Mouse (Mus musculus) heart, embryonic 15.5 days (tissue): ENCODE measurements at regions not wholly inside any gene's neighbourhood (a gene's known extent, or its start where the extent isn't known, plus 50 kb on each side); places are given as distances from the start of the nearest gene placed in this dataset.

Experiments
- ATAC-seq: fragments of 200-750 bp; cut with Nextera tagmentation; replicated peaks from 2 replicates; pipeline ENCODE4 v1.8.0; 2017; ENCODE audit warnings: low read depth, moderate TSS enrichment; ENCODE audit not compliant: insufficient number of reproducible peaks, insufficient read depth, low FRiP score
- H3K27ac ChIP-seq: fragments of 300-500 bp; sonication (generic); 2 replicates; pipeline ENCODE4 v1.5.1; 2015; ENCODE audit warnings: mild to moderate bottlenecking, inconsistent platforms
- H3K27me3 ChIP-seq: fragments of 300-500 bp; sonication (generic); 2 replicates; pipeline ENCODE4 v1.6.1; 2015; ENCODE audit warnings: inconsistent platforms
- H3K36me3 ChIP-seq: fragments of 300-500 bp; sonication (generic); 2 replicates; pipeline ENCODE4 v1.6.1; 2015; ENCODE audit warnings: mild to moderate bottlenecking, inconsistent platforms
- H3K4me1 ChIP-seq: fragments of 300-500 bp; sonication (generic); replicated peaks from 2 replicates; pipeline ENCODE4 v1.6.1; 2015; ENCODE audit warnings: inconsistent platforms
- H3K4me2 ChIP-seq: fragments of 300-500 bp; sonication (generic); 2 replicates; pipeline ENCODE4 v1.6.1; 2015; ENCODE audit warnings: inconsistent platforms, mild to moderate bottlenecking, moderate library complexity
- H3K4me3 ChIP-seq: fragments of 300-500 bp; sonication (generic); 2 replicates; pipeline ENCODE4 v1.5.1; 2015; ENCODE audit warnings: mild to moderate bottlenecking, inconsistent platforms
- H3K9ac ChIP-seq: fragments of 300-500 bp; sonication (generic); 2 replicates; pipeline ENCODE4 v1.6.1; 2015; ENCODE audit warnings: mild to moderate bottlenecking, inconsistent platforms
- H3K9me3 ChIP-seq: fragments of 300-500 bp; sonication (generic); replicated peaks from 2 replicates; pipeline ENCODE4 v1.6.1; 2016; ENCODE audit warnings: inconsistent platforms
- WGBS: fragments of 180-500 bp; shearing (Covaris S2); methylation state at CpG from one replicate; pipeline ENCODE4 v1.1.7; 2015; ENCODE audit warnings: mixed read lengths; 5-methylcytosine and 5-hydroxymethylcytosine counted together

DNA sequence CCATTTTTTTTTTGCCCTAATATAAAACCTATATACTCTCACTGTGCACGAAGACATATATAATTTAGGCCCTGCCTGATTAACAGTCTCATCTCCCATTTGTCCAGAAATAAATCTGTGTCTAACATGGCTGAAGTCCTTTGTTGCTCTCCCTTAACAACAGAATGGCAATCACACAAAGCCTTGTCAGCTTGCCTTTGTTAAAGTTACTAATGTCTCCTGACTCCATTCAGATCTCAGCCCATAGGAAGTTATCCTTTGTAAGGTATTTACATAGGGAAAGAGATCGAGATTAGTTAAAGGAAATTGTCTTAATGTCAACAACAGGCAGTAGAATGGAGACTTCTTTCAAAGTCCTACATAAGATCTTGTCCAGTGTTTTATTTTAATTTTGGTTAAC, 809.2 kb downstream of the Robo1 start:
- Histone ChIP-seq H3K4me1 (no peaks in the 10 kb centered on the region), H3K27me3 (no peaks in the 10 kb centered on the region), H3K9ac (no peak overlapping the region), H3K27ac (no peak overlapping the region), H3K4me3 (no peak overlapping the region), H3K4me2 (no peak overlapping the region), H3K9me3 (no peaks in the 10 kb centered on the region), H3K36me3 (no peaks in the 10 kb centered on the region)
- WGBS: 60% methylated on average over 2 of the region's 2 CpGs
- ATAC-seq: no peak

DNA sequence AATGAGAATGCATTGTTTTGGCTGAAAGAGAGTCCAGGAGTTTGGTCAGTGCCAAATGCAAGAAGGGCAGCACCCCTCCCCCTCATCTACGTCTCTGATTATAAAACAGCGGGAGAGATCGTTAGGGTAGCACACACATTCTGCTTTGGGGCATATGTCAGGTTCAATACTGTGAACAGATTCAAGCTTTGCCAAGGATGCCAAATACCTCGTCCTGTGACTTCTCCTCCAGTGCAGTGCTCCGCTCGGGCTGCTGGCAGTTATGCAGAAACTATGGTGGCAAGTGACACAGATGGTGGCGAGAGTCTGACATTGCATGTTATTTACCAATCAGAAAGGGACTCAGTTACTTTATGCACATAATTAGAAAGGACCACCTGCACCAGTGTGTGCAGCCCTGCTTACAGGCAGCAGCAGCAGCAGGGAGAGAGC, 799.9 kb downstream of the Robo1 start:
- H3K4me2 ChIP-seq: no peak overlapping the region
- H3K9me3 ChIP-seq: no peaks in the 10 kb centered on the region
- H3K4me3 ChIP-seq: no peak overlapping the region
- ATAC-seq: no peak
- no peaks in the 10 kb centered on the region for H3K4me1 ChIP-seq
- WGBS: 83% methylated on average over 7 of the region's 7 CpGs
- H3K9ac ChIP-seq: no peak overlapping the region
- no peak overlapping the region for H3K27ac ChIP-seq
- no peaks in the 10 kb centered on the region for H3K27me3 ChIP-seq
- no peaks in the 10 kb centered on the region for H3K36me3 ChIP-seq

DNA sequence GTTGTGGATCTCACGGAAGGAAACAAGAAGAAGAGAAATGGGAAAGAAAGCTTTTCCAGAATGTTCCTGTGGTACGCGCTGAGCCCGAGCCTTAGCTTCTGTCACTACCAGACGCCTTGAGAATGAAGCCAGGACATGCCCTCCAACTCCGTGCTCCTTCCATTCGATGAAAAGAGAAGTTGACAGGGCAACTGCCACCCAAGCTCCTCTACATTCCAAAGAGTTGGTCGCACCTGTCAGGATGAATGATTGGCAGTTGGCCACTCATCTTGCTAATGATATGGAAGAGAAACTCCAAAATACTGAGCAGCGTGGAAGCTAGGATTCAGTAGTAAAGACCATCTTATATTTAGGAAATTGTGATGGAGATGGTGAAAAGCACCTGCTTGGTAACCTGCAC, 799.5 kb downstream of the Robo1 start:
- Histone ChIP-seq H3K27me3 (no peaks in the 10 kb centered on the region), H3K9ac (no peak overlapping the region), H3K27ac (no peak overlapping the region), H3K4me1 (no peaks in the 10 kb centered on the region), H3K36me3 (no peaks in the 10 kb centered on the region), H3K4me3 (no peak overlapping the region), H3K9me3 (no peaks in the 10 kb centered on the region), H3K4me2 (no peak overlapping the region)
- WGBS: 82% methylated on average over 9 of the region's 9 CpGs
- no peak for ATAC-seq

DNA sequence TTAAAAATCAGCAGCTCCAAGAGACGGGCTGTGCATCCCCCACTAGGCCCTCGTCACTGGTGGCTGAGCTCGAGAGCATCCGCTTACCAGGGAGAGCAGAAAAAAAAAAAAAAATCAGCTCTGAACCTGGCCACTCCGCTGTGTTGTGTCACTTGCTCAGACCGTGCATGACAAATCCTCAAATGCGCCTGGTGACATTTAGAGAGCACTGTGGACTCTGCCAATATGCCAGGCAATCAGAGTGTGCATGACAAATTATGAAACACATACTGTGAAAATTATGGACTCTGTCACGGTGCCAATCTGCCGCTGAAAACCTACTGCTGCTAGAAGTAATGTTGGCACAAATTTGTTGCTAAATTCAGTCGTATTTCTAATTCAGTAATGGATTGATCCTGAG, 797.4 kb downstream of the Robo1 start:
- no peak overlapping the region for H3K4me2 ChIP-seq
- no peak for ATAC-seq
- H3K36me3 ChIP-seq: no peaks in the 10 kb centered on the region
- no peaks in the 10 kb centered on the region for H3K4me1 ChIP-seq
- no peak overlapping the region for H3K27ac ChIP-seq
- no peaks in the 10 kb centered on the region for H3K27me3 ChIP-seq
- no peak overlapping the region for H3K9ac ChIP-seq
- no peak overlapping the region for H3K4me3 ChIP-seq
- no peaks in the 10 kb centered on the region for H3K9me3 ChIP-seq
- 48% methylated on average over 10 of the region's 10 CpGs for whole genome bisulfite sequencing

DNA sequence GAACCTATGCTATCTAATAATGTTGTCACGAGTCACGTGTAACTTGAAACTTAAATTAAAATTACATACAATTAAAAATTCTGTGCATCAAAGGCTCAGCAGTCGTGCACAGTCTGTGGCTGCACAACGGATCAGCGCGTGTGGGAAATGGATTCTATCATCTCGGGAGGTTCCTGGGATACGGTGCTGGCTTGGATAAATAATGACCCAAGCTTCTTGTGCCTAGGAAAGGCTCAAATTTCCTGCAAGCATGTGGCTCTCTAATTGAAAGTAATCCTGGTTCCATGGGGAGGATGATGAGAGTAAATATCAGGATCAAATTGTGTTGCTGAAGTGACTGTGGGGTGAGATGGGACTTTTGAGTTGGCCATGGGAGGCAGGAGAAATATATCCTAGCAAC, 792.2 kb downstream of the Robo1 start:
- no peak overlapping the region for H3K9ac ChIP-seq
- H3K27me3 ChIP-seq: no peaks in the 10 kb centered on the region
- no peaks in the 10 kb centered on the region for H3K4me1 ChIP-seq
- no peaks in the 10 kb centered on the region for H3K36me3 ChIP-seq
- no peak overlapping the region for H3K27ac ChIP-seq
- no peak overlapping the region for H3K4me2 ChIP-seq
- 74% methylated on average over 8 of the region's 8 CpGs for WGBS
- no peak overlapping the region for H3K4me3 ChIP-seq
- no peaks in the 10 kb centered on the region for H3K9me3 ChIP-seq
- no peak for ATAC-seq

DNA sequence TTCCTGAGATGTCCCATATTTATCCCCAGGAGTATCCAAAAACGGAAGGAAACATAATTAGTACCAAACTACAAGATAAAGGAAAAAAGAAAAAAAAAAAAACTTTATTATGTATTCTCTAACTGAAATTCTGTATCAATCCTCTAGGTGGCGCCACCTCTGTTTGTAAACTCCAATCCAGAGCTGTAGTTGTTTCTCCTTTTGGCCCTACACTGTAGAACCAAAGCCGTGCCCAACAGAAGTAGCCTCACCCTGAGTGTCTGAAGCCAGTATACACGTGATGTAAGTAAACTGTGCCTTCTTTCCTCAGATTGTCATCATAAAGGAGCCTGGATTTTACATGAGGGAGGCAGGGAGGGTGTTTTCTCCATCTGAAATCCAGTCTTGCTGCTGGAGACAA, 790.7 kb downstream of the Robo1 start:
- Histone ChIP-seq H3K4me2 (no peak overlapping the region), H3K27me3 (no peaks in the 10 kb centered on the region), H3K9me3 (no peaks in the 10 kb centered on the region), H3K4me3 (no peak overlapping the region), H3K27ac (no peak overlapping the region), H3K4me1 (no peaks in the 10 kb centered on the region), H3K9ac (no peak overlapping the region), H3K36me3 (no peaks in the 10 kb centered on the region)
- ATAC-seq: no peak
- 16% methylated on average over 4 of the region's 4 CpGs for WGBS

DNA sequence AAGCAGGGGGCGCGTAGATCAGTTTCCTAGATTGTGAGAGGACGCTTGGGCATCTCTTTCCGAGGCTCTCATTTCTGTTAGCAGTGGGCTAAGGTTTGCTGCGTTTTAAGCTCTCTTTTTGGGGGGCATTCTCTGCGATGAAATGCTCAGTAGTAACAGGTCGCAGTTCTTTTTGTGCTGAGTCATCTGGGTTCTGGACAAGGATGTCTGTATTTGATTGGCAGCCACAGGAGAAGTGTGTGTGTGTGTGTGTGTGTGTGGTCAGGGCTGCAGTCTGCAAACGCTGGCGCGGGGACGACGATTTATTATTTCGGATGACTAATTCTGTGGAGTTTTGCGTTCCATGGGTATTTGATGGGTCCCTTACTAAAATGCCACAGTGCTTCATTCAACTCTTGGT, 789.1 kb downstream of the Robo1 start:
- no peaks in the 10 kb centered on the region for H3K27me3 ChIP-seq
- H3K36me3 ChIP-seq: no peaks in the 10 kb centered on the region
- H3K4me2 ChIP-seq: no peak overlapping the region
- H3K9ac ChIP-seq: no peak overlapping the region
- no peak overlapping the region for H3K27ac ChIP-seq
- no peaks in the 10 kb centered on the region for H3K4me1 ChIP-seq
- no peak overlapping the region for H3K4me3 ChIP-seq
- WGBS: 38% methylated on average over 14 of the region's 14 CpGs
- ATAC-seq: no peak
- no peaks in the 10 kb centered on the region for H3K9me3 ChIP-seq

DNA sequence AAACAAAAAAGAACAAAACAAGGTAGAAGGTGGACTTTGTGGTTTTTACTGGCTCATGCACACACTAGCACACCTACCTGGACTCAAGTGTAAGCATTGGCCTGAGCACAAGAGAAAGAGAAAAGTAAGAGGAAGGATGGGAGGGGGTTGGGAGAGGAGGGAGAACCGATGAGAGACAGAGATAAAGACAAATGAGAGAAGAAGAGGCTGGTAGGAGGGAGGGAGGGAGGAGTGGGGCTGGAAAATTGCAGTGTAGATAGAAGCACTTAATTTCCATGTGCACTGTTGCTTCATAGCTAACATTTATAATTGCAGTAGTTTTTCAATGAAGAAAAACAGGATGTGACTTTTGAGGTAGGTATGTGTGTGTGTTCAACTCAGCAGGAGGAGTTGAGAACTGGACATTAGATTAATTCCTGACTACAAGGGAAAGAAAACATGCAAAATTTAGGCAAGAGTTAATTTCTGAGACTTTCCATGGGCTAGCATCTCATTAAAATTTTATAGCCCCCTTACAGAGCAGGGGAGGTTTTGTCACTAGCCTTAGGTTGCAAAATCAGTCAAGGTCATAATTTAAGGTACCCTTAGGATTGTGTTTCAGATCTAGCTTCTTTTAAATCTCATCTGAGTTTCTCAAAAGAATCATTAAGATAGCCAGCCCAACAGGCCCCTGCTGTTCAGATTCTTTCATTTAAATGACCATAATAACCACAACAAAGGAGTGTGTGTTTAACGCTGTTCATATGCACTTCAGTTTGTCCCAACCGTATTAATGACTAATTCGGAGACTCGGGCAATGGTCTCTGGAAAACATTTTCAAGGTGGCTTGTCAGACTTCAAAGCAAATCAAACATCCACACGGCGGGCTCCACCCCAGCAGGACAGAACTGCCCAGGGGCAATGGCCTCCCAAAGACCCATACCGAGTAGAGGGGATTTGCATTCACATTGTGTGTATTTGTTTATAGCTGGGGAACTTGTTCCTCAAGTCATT, 788.3 kb downstream of the Robo1 start:
- Histone ChIP-seq H3K9me3 (no peaks in the 10 kb centered on the region), H3K27me3 (no peaks in the 10 kb centered on the region), H3K27ac (no peak overlapping the region), H3K4me1 (no peaks in the 10 kb centered on the region), H3K4me3 (no peak overlapping the region), H3K4me2 (no peak overlapping the region), H3K9ac (no peak overlapping the region), H3K36me3 (no peaks in the 10 kb centered on the region)
- 31% methylated on average over 8 of the region's 8 CpGs for WGBS
- ATAC-seq: no peak
